Mouse (Mus musculus) embryo, embryonic 9.5 days (tissue): ENCODE data around the gene Ube2m.
"Not testable (repeated sequence)": the region's sequence is repeated elsewhere in the genome, so short reads cannot be mapped to it uniquely, and the experiment has no call there.

Source experiments
- DNase-seq: peaks from one replicate; pipeline ENCODE4 v3.0.0-alpha.2; 2017; ENCODE audit errors: extremely low spot score

Ube2m gene

DNA sequence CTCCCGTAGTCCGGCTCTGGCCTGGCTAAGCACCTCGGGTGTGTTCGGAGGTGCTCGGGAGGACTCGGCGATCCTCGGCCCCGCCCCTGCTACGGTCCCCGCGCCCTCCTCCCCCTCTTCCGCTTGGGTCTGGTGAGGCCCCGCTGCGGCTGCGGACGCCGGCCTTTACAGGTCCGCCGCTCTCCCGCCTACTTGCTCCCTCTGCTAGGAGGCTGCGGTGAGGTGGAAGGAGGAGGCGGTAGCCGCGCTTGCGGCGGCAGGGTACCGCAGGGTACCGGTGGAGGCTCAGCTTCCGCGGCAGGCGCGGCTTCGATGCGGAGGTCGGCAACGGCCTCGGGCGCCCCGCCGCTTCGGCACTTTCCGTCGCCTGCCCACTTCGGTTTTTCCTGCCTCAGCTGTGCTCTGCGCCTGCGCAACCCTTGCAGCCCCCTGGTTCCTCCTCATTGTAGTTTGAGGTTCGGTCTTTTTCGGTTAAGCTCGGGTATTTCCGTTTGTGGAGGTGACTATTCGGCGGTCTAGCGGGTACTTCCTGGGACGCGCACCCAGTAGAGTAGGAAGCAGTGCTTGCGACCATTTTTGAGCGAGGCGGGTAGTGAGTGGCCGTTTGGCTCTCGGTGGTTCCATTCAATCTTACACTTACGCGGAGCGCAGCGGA is at the start of gene Ube2m:
Gene Ube2m (minus strand): TSS at position 375 of the 655 bp plus-strand sequence.
- peak; percentile 99 for DNase-seq

DNA sequence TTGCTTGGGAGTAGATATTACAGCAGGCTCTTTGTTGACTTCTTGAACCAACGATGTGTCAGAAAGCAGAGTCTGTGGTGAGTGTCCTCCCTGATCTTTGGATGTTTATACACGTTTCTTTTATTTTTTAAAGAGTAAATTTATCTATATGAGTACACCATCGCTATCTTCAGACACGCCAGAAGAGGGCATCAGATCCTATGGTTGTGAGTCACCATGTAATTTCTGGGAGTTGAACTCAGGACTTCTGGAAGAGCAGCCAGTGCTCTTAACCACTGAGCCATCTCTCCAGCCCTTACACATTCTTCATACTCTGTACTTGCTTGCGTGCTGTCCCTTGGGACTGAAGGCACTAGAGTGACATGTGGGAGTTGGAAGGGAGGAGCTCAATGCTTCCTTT is 34.2 kb upstream of the Ube2m start:
- DNase-seq, result no peak

DNA sequence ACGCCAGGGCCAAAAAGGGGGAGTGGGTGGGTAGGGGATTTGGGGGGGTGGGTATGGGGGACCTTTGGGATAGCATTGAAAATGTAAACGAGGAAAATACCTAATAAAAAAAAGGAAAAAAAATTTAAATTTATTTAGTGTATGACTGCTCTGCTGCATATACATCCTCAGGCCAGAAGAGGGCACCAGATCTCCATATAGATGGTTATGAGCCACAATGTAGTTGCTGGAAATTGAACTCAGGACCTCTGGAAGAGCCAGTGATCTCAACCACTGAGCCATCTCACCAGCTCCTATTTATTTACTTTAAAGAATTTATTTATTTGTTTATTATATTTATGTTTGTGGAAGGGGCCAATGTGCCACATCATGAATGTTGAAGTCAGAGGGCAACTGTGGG is 25.3 kb upstream of the Ube2m start:
- DNase-seq, result not testable (repeated sequence)

DNA sequence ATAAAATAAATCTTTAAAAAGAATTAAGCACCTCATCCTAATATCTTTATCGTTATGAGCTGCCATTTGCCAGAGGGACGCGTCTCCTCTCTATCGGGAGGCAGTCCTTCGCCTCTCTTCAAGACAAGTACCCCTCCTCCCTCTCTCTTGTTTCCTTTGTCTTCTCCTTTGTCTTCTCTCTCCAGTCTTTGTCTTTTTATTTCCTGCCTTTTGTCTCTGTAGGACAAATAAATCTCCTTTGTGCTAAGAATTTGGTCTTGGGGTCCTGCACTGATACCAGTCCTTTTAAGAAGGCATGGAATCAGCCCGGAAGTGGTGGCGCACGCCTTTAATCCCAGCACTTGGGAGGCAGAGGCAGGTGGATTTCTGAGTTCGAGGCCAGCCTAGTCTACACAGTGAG is 21.5 kb upstream of the Ube2m start:
- DNase-seq, result no peak

DNA sequence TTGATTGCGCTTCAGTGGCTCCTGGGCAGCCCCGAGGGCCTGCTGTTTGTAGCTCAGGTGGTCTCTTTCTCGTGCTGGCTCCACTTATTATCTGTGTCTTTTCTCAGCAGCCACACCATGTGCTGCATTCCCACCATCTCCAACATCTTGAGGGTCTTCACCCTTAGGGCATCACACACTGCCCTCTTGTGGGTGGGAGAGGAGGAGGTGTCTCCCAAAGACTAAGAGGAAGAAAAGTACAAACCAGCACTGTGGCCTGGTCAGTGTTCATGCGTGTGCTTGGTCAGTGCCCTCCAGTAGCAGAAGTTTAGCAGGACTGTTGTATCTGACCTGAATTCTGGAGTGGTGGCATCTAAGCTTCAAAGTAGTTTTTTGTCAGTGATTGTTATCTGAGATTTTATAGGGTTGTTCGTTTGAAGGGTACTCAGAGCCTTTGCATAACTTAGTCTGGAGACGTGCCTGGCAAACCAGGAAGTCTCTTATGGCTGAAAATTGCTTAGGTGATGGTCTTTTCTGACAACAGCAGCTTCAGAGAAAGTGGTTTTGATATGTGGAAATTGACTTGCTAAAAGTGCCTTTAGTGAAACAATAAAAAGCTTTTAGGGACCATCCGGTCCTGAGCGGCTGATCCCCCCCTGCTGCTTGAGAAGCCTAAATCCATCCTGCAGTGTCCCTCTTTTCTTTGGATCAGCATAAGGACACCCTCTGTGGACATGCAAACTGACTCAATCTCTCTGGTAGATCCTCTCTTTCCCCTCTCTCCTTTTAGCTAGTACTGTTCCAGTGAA is 19.0 kb upstream of the Ube2m start:
- DNase-seq, result no peak

DNA sequence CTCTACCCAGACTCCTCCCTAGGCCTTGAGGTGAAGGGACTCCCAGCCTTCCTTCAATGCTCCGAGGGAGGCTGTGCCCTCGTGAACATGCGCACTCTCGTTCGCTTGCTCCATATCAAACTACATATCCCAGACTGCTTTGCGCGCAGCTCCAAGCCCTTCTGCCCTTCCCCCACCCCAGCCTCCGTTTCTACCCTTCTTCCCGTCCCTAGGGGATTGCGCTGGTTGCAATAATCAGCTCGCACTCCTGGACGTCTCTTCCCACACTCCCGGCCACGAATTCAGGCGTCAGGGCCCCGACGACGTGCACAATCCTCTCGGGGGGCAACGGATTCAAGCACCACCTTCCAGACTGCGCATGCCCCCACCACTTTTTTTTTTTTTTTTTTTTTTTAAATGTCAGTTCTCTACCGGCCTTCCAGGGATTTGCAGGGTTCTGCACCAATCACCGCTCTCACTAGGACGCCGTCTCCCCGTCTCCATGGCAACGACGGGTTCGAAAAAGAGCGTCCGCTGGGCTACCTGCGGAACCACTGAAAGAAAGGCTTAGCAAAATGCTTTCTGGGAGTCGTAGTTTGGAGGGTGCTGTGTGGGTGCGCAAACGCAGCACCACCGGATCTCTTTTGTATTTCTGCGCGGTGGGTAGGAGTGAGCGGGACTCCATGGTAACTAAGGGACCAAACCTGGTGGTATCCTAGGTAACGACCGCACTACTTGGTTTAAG is 16.4 kb upstream of the Ube2m start, which contains the start of gene Mzf1:
Gene Mzf1 (minus strand): TSS at position 478 of the 724 bp plus-strand sequence.
- peak; percentile 94 for DNase-seq

DNA sequence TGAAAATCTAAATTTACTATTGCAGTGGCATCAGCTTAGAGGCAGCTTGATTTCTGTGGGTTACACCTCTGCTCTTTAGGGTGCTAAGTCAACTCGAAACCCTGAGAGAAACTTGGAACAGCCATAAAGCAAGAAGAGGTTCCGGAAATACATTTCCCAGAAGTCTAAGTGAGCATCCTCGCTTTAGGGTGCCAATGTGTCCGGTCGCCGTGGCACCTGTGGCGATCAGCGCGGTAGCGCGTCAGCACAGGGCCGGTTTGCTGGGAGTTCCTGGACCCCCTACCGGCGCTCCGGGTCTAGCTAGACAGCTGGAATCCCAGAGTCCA is 15.8 kb upstream of the Ube2m start:
- no peak for DNase-seq

DNA sequence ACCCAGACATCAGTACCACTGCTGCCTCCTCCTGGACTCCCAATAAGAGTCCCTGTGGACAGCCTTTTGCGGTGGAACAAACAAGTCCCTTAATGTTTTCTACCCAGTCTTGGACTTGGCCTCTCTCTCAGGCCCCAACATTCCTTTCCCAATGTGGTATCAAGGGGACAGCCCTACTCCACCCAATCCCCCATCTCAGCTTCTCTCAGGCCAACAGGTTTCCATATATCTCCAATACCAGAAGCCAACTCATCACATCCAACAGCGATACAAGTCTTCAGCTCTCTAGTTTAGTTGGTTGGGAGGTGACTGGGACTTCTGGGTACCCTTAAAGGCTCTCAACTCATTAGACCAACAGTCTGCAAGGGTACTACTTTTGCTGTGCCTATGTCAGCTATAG is 15.4 kb upstream of the Ube2m start:
- DNase-seq, result no peak

DNA sequence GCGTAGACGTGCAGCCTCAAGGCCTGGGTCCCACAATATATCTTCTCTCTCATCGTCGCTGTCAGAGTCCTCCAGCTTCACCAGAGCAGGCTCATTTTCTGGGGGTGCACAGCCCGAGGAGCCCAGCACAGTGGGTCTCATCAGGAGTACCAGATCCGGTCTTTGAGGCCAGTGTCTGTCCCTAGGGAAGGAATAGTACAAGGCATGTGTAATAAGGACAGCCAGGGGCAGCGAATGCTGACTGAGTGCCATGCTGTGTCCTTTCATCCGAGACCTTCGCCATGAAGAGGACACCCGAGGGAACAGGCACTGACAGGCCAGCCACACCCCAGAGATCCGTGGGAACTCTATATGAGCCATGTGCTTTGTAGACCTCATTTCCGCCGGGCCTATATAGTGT is 14.9 kb upstream of the Ube2m start:
- DNase-seq, result no peak

DNA sequence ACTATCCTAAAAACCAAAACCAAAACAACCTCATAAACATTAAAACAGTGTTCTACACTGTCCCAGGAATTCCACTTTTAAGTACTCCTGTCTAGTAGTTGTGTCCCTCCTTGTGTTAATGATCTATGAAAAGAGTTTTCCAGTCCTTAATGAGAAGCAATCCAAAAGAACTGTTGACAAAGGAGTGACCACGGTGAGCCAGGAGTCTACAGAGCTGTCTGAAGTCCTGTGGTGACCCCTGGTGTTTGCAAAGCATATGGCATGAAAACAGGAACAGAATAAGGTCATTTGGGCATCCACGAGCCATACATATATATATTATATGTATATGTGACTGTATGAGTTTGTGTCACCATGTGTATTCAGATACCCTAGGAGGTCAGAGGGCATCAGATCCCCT is 8.0 kb upstream of the Ube2m start:
- DNase-seq, result peak; percentile 66

DNA sequence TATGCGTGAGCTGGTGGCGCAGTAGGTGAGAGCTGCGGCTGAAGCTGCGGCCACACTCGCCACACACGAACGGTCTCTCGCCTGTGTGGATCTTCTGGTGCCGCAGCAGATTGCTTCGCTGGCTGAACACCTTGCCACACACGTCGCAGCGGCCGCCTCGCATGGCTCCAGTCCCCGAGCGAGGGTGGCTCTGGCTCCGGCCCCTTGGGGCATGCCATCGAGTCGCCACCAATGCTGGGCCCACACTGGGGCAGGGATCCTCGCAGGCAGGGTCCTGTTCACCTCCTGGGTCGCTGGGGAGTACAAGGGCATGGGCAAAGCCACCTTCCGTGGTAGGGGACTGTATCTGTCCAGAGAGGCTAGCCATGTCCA is 6.2 kb upstream of the Ube2m start:
- DNase-seq, result no peak

DNA sequence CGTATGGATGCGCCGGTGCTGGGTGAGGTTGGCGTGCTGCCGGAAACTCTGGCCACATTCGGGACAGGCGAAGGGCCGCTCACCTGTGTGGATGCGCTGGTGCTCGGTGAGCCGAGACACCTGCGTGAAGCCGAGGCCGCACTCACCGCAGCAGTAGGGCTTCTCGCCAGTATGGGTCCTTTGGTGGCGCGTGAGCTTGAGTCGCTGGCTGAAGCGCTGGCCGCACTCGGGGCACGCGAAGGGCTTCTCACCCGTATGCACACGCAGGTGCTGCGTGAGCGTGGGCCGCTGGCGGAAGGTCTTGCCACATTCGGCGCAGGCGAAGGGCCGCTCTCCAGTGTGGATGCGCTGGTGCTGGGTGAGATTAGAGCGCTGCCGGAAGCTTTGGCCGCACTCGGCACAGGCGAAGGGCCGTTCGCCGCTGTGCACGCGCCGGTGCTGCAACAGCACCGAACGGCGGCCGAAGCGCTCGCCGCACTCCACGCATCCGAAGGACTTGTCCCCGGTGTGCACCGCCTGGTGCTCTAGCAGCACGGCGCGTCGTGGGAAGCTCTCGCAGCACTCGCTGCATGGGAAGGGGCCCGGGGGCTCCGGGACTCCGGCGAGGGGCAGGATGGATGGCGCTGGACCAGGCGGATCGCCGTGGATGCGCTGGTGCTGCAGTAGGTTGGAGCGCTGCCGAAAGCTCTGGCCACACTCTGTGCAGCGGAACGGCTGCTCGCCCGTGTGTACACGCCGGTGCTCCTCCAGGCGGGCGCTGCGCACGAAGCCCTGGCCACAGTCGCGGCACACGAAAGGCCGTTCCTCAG is 5.6 kb upstream of the Ube2m start:
- DNase-seq, result peak; percentile 58

DNA sequence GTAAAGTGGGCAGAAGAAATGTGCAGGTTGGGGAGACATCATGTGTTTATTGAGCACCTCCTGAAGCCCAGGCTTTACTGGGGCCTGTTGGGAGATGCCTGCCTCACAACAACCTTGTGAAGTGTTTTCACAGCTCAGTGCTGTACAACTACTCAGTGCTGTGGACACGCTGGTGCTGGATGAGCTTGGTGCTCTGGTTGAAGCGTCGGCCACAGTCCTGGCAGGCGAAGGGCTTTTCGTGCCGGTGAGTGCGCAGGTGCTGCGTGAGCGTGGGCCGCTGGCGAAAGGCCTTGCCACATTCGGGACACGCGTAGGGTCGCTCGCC is 5.0 kb upstream of the Ube2m start:
- no peak for DNase-seq

DNA sequence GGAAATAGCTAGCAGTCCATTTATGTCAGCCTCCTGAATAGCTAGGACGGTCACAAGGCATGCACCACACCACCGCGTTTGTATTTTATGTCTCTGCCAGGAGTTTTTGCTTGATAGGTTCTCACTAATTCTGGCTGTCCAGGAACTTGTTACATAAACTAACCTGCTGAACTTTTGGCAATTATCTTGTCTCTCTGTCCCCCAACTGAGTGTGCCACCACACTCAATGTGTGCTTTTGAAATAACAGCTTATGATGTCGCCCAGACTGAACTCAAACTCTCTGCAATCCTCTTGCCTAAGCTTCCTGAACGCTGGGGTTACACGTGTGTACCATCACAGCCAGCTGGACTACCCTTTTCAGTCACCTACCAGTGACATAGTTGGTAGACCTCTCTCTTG is 4.4 kb upstream of the Ube2m start:
- no peak for DNase-seq

DNA sequence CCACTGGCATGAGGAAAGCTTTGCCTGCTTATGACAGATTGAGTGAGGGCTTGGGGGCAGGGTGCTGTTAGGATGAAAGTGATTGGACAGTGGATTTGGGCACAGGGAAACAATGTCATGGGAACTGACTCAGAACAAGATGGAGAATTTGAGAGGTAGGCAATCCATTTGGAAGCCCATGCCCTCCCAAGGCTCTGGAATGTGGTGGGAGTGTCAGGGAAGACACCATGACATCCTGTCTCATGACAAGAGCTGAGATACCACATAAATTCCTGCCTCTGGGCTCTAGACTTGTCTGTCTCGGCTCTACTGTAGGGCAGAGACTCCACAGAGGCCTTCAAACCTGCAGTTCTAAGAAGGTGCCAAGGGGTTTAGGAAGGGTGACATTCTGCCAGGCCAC is 3.2 kb upstream of the Ube2m start:
- DNase-seq, result no peak

DNA sequence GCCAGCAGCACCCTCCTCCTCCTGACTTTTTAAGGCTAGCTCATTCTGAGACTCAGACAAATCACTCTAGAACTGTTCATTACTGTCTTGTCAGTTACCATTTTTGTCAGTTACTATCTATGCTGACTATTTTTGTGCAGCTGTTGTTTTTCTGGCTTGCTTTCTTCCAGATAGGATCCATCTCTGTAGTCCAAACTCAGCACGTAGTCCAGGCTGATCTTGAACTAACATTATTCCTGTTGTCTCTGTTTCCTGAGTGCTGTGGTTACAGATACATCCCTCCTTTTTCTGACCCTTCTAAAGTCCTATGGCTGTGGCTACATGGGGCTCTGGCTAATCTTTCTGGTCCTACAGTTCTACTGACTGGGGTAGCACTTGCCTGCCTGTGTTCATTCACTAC is 1.1 kb upstream of the Ube2m start:
- DNase-seq, result no peak

DNA sequence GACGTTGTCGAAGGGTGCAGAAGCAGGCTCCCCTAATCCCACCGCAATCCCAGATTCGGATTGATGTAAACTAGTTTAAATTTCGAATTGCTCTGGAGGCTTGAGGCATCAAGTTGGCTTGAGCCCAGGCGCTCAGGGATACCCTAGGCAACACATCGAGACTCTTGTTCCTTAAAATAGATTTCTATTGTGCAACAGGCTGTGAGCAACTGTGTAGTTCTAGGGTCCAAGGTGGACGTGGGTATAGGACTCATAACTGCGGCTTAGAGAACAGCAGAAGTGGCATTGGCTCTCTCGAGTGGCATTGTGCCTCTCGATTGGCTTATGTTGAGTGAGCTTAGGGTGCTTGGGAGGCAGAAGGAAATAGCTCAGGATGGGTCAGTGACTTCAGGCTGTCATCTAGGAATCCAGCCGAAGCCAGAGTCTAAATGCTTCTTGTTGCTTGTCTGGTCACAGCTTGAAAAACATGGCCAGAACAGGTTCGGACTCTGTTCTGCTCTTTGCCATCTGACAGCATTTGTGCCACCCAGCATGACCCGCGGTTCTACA is 620 bp upstream of the Ube2m start:
- no peak for DNase-seq

DNA sequence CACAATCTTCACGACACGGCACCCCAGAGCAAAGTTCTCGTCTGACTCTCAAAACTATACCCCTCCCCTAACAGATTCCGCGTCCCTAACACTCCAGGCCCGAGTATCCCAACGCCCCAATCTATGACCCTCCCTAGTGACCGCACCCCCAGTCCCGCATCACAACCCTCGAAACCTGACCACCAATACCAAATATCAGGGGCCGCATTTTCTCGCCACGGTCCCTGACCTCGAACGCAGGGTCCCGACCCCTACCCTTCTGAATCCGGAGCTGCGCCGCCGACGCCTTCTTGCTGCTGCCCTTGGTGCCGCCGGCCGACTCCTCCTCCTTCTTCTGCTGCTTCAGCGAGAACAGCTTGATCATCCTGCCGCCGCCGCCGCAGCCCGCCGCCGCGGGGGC is 709 bp downstream of the Ube2m start:
- no peak for DNase-seq

DNA sequence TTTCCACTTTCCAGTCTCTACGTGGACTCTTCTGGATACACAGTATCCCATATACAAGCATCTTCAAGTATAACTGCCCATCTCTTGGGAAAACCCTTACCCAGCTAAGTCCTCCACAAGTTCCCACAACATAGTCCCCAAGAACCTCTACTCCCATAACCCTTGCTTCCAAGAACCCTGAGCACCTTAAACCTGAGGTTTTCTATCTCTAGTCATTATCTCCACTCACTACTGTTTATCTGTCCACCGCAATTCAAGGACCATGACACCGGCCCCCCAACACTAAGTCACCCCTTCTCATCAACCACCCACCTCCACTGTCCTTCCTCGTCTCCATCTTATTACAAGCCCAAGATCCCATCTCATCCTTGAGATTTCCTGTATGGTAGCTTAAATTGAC is 1.3 kb downstream of the Ube2m start:
- DNase-seq, result no peak

DNA sequence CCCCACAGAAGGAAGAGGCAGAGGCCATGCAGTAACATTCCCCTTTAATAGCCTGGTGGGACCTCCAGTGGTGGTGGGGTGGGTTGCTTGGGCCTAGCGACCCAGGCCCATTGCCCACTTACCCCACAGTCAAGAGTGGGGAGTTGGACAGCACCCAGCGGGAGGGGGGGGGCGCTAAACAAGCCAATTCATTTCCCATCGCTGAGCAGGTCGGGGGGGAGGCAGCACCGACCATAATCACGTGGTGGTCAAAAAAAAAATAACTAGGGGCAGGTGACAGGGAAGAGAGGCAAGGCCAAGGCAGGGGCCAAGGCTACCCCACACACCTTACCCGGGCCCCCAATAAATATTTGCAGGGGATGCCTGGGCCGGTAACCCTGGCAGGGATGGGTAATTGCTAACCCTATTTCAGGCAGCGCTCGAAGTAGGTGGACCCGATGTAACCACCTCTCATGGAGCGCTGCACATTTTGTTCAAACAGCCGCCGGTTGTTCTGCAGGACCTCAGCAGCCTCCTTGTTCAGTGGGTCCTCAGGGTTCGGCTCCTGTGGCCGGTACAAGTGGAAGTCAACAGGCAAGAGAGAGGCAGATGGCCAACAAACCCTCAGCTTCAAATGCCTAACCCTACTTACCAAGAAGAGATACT is 2.7 kb downstream of the Ube2m start:
- DNase-seq, result no peak

DNA sequence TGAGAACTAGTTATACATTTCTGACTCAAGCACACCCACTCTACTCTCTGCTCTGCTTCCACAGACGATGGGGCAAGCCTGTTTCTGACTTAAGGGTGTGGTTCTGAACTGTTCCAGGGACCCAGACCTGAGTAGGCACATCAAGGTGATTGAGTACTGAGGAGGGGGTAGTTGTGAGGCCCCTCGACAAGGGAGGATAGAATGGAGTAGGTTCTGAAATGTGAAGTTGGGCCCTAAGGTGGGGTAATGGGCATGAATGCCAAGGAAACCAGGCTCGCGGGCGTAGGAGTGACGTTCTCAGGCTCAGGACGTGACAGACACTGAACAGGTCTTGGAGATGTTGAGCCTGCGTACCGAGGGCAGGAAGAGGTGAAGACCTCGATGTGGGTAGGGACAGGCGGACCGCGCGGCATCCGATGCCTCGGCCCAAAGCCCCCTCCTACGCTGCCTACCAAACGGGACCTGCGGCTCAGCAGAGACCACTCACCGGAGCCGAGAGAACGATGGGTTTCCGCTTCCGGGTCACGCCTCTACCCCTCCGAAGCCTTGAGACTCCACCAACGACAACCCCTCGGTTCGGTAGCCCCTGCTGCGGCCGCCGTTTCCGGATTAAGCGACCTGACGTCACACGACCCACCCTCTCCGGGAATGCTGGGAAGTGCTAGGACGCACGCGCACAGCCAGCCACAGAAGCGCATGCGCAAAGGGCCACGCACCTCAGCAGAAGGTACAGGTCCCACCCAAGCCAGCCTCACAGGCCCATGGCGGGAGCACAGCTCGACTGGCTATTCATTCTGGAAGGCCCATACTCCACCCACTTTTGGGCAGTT is 3.7 kb downstream of the Ube2m start, which contains the start of gene Chmp2a:
Gene Chmp2a (minus strand): TSS at position 660 of the 830 bp plus-strand sequence.
- DNase-seq, result peak; percentile 98
